Mouse (Mus musculus) forebrain, embryonic 10.5 days (tissue): ENCODE results near the gene Ckmt1. TPM values are rescaled to one million over a fixed set of nuclear protein-coding genes. Genes with fewer than 3 reads are reported as not detected.

Source experiments
- DNase-seq: peaks from one replicate; pipeline ENCODE4 v3.0.0-alpha.2; 2017; ENCODE audit warnings: low spot score; ENCODE audit errors: extremely low spot score
- H3K27ac ChIP-seq: fragments of 300-500 bp; sonication (generic); 2 replicates; pipeline ENCODE4 v1.5.1; 2016; ENCODE audit warnings: mild to moderate bottlenecking
- H3K27me3 ChIP-seq: fragments of 300-500 bp; sonication (generic); 2 replicates; pipeline ENCODE4 v1.6.1; 2016; ENCODE audit warnings: mild to moderate bottlenecking; ENCODE audit not compliant: poor library complexity, severe bottlenecking
- H3K36me3 ChIP-seq: fragments of 300-500 bp; sonication (generic); replicated peaks from 2 replicates; pipeline ENCODE4 v1.6.1; 2016; ENCODE audit warnings: mild to moderate bottlenecking, moderate library complexity
- H3K4me1 ChIP-seq: fragments of 300-500 bp; sonication (generic); 2 replicates; pipeline ENCODE4 v1.6.1; 2016
- H3K4me3 ChIP-seq: fragments of 300-500 bp; sonication (generic); 2 replicates; pipeline ENCODE4 v1.5.1; 2016; ENCODE audit warnings: mild to moderate bottlenecking, moderate library complexity
- H3K9me3 ChIP-seq: fragments of 300-500 bp; sonication (generic); 2 replicates; pipeline ENCODE4 v1.6.1; 2016; ENCODE audit warnings: mild to moderate bottlenecking, moderate library complexity
- WGBS: fragments of 180-500 bp; shearing (Covaris S2); methylation state at CpG from one replicate; pipeline ENCODE4 v1.1.7; 2016; 5-methylcytosine and 5-hydroxymethylcytosine counted together
- polyA plus RNA-seq: library from polyadenylated mRNA; unstranded; fragments of >200 nt; fragmentation: Nextera tagmentation; extraction: Ambion mirVana; gene quantifications from 2 replicates; pipeline ENCODE4 v1.2.1, GENCODE M21; 2016

Ckmt1 gene
- polyA plus RNA-seq, result 2.2 and 3.9 TPM in 2 replicates

DNA sequence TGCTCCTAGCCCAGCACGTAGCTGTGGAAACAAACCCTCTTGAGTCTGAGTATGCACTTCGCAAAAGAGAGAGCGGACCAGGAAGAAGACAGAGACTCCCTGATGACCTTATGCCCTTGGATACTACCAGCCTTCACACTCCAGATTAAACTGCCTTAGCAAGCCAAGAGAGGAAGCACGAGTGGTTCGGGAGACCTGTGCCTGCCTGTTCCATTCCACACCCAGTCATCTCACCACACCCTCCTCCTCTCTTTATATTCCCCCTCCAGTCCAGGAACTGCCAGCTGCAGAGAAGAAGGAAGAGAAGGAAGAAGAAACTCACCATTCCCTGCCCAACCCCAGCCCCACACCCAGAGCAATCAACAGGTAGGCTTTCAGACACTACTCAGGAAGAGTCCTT lies at the start of gene Ckmt1:
Gene Ckmt1 (plus strand): TSS at position 221 of the 400 bp plus-strand sequence.
- no peak for DNase-seq
- Histone ChIP-seq H3K4me1 (peaks cover 32% of the 10 kb centered on the region), H3K9me3 (no peaks in the 10 kb centered on the region), H3K27ac (0 out of 2 replicates have a peak within 1 kb of the TSS, but pooled peaks have one; percentile 41), H3K4me3 (peak within 1 kb of the TSS; percentile 49), H3K36me3 (no peaks in the 10 kb centered on the region), H3K27me3 (peaks cover 39% of the 10 kb centered on the region)
- WGBS, result 72% methylated on average over 5 of the region's 5 CpGs

DNA sequence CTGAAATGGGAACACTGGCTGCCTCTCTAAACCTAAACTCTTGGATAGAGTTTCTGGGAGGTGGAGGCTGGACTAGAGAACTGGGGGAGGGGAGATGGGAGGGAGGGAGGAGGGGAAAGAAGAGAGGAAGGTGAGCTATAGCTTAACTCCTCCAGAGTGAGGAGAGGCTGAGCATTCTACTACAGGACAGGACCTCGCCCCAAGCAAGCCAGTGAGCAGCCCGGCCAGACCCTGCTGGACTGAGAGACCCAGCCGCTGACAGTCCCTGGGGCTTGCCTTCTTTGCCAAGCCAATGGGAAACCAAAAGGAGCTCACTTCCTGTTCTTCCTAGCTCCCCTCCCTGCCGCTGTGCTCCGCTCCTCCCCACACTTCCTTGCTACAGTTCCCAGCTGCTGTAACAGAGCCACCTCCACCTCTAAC lies 48.5 kb upstream of the Ckmt1 start:
- Histone ChIP-seq H3K9me3 (no peaks in the 10 kb centered on the region), H3K4me3 (no peak overlapping the region), H3K36me3 (peaks cover 54% of the 10 kb centered on the region), H3K27me3 (peaks cover 6% of the 10 kb centered on the region; the same call in 1 of the 2 replicates), H3K27ac (no peak overlapping the region), H3K4me1 (peaks cover 27% of the 10 kb centered on the region)
- DNase-seq, result no peak
- 40% methylated on average over 5 of the region's 5 CpGs for WGBS

DNA sequence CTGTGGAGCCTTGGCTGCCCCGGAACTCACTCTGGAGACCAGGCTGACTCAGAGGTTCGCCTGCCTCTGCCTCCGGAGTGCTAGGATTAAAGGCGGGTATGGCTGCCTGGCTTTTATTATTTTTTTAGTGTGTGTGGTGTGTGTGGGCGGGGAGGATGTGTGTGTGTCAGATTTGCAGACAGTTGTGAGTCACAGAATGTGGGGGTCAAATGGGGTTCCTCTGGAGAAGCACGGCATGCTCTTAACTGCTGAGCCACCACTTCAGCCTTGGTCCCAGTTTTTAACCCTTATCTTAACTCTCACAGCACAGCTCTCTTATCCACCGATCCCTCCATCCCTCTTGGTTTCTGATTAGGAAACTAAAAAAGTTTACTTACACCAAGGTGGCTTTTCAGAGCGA lies 41.2 kb upstream of the Ckmt1 start:
- no peak for DNase-seq
- H3K27me3 ChIP-seq, result no peaks in the 10 kb centered on the region
- H3K27ac ChIP-seq, result no peak overlapping the region
- 83% methylated on average over 8 of the region's 8 CpGs for WGBS
- no peak overlapping the region for H3K4me3 ChIP-seq
- H3K4me1 ChIP-seq, result no peaks in the 10 kb centered on the region
- peaks cover 11% of the 10 kb centered on the region for H3K36me3 ChIP-seq
- no peaks in the 10 kb centered on the region for H3K9me3 ChIP-seq

DNA sequence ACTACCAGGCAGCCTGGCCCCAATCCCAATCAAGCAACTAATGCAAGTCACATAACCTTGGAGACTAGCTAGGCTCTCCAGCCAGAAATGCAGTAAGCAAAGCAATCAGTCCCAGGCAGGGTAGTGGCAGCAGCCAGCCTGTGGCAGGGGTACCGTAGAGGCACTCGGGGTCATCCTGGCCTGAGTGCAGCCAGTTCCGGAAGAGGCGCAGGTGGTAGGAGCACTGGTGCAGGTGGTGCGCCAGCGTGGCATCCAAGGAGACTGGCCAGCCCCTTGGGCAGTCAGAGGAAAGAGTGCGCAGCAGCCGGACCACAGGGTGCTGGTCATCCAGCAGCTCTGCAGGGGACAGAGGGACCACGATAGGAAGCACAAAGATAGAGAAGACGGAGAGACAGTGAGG lies 34.5 kb upstream of the Ckmt1 start:
- H3K9me3 ChIP-seq, result no peaks in the 10 kb centered on the region
- no peak overlapping the region for H3K27ac ChIP-seq
- no peak for DNase-seq
- peaks cover 14% of the 10 kb centered on the region for H3K36me3 ChIP-seq
- no peak overlapping the region for H3K4me3 ChIP-seq
- H3K27me3 ChIP-seq, result no peaks in the 10 kb centered on the region
- H3K4me1 ChIP-seq, result 0 out of 2 replicates have a peak, but pooled peaks cover 10% of the 10 kb centered on the region
- 95% methylated on average over 10 of the region's 10 CpGs for WGBS

DNA sequence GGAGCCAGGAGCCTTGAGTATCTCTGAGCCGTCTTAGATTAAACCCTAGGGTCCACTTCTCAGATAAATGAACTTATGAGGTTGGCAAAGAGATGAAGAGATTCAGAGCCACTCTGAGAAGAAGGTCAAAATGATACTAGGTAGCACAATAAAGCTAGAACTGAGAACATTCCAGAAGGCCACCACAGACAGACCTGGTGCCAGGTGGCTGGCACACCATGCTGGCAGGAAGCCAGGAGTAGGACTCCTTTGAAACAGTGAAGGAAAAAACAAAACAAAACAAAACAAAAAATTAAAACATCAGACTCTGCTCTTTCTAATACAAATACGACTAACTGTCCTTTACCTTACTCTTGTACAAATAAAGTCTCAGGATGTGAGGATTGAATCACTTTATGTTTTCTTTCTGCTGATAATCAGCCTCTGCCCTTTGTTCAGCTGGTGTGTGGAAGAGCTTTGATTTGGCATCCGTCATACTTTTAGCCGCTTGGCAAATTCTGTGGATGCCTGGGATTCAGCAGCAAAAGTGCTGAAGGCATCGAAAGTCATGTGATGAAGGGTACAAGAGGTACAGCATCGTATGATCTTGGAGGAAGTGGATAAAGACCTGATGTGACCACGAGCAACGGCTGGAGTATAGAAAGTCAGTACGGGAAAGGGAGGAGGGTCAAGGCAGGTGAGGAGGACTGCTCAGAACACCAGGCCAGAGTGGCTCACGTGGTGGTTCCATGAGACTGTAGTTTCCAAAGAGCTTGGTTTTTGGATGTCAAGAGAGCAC lies 33.6 kb upstream of the Ckmt1 start:
- Histone ChIP-seq H3K27ac (no peak overlapping the region), H3K4me1 (0 out of 2 replicates have a peak, but pooled peaks cover 10% of the 10 kb centered on the region), H3K36me3 (peaks cover 14% of the 10 kb centered on the region), H3K4me3 (no peak overlapping the region), H3K9me3 (no peaks in the 10 kb centered on the region), H3K27me3 (no peaks in the 10 kb centered on the region)
- WGBS, result 91% methylated on average over 10 of the region's 10 CpGs
- DNase-seq, result no peak

DNA sequence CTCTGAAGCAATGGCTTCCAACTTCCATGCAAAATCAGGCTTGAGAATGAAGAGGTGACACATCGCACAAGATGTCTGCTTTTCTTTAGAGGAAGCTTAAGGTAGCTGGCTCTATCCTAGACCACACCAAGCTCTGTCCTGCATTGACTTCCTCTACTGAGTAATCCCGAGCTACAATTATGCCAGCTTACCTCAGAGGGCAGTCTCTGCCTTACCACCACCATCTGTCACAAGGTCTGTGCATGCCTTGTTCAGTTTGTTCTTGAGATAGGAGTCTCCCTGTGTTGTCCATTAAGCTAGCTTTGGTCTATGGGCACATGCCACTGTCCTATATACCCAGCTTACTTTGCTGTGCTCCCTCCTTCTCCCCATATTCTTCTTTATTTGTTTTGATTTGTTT lies 28.0 kb upstream of the Ckmt1 start:
- DNase-seq, result no peak

DNA sequence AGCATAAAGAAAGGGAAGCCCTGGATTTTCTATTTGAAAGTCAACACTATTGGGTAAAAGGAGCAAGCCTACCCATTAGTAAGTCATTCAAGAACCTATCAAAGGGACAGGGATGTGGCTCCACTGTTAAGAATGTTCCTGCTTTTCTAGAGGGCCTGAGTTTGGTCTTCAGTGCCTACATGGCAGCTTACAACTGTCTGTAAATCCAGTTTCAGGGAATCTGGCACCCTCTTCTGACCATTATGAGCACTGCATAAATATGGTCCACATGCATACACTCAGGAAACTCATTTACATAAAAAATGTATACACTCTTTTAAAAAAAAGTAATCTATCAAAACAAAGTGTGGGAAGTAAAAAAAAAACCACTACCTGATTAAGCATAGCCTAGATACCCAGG lies 18.5 kb upstream of the Ckmt1 start:
- no peaks in the 10 kb centered on the region for H3K9me3 ChIP-seq
- no peak overlapping the region for H3K27ac ChIP-seq
- H3K27me3 ChIP-seq, result no peaks in the 10 kb centered on the region
- DNase-seq, result no peak
- H3K4me1 ChIP-seq, result no peaks in the 10 kb centered on the region
- no peak overlapping the region for H3K4me3 ChIP-seq
- H3K36me3 ChIP-seq, result peaks cover 9% of the 10 kb centered on the region; the same call in 1 of the 2 replicates

More for the DNA sequence above, 28.0 kb upstream of the Ckmt1 start:
- no peaks in the 10 kb centered on the region for H3K9me3 ChIP-seq
- H3K36me3 ChIP-seq, result peaks cover 3% of the 10 kb centered on the region; the same call in 1 of the 2 replicates
- WGBS, result 88% methylated on average over 2 of the region's 2 CpGs
- H3K27me3 ChIP-seq, result no peaks in the 10 kb centered on the region
- 0 out of 2 replicates have a peak, but pooled peaks cover 10% of the 10 kb centered on the region for H3K4me1 ChIP-seq
- H3K27ac ChIP-seq, result no peak overlapping the region
- H3K4me3 ChIP-seq, result no peak overlapping the region

DNA sequence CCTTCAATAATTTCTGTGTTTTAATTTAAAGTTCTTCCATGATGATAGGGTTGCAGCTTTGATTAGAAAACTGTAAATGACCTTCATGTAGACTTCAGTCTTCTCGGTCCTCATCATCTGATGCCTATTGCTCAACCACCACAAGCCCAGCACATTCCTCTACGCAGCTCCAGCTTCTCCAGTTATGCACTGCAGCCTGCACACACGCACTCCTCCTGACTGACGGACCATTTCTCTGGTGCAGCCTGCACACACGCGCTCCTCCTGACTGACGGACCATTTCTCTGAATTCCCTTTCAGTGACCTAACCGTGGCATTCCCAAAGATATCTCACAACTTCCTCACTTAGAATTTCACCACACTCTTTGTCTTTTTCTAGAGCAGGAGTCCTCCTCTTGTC lies 4.4 kb upstream of the Ckmt1 start:
- H3K27me3 ChIP-seq, result peaks cover 22% of the 10 kb centered on the region
- H3K4me1 ChIP-seq, result peaks cover 19% of the 10 kb centered on the region
- WGBS, result 83% methylated on average over 8 of the region's 8 CpGs
- 0 out of 2 replicates have a peak, but pooled peaks cover 3% of the 10 kb centered on the region for H3K36me3 ChIP-seq
- no peak for DNase-seq
- no peaks in the 10 kb centered on the region for H3K9me3 ChIP-seq
- H3K27ac ChIP-seq, result no peak overlapping the region
- no peak overlapping the region for H3K4me3 ChIP-seq

DNA sequence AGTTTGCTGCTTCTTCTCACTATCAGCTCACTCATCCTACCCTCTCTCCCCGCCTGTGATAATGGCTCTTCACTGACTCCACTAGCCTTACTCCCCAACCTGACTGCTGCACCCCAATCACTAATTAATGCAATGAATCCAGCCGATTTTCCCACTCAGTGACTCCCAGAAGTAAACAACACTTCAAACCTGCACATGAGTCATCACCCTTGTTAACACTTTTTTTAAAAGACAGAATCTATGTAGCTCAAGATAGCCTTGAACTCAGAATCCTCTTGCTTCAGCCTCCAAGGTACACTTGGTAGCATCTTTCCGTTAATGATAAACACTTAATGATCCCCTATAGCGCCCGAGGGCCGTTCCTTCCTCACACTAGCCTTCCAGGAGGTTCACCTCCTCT lies 3.1 kb upstream of the Ckmt1 start:
- Histone ChIP-seq H3K4me3 (peak overlapping the region; percentile 67), H3K9me3 (no peaks in the 10 kb centered on the region), H3K36me3 (0 out of 2 replicates have a peak, but pooled peaks cover 2% of the 10 kb centered on the region), H3K27ac (peak overlapping the region; percentile 93), H3K27me3 (peaks cover 34% of the 10 kb centered on the region), H3K4me1 (peaks cover 31% of the 10 kb centered on the region)
- no peak for DNase-seq
- 4% methylated on average over 6 of the region's 6 CpGs for WGBS

DNA sequence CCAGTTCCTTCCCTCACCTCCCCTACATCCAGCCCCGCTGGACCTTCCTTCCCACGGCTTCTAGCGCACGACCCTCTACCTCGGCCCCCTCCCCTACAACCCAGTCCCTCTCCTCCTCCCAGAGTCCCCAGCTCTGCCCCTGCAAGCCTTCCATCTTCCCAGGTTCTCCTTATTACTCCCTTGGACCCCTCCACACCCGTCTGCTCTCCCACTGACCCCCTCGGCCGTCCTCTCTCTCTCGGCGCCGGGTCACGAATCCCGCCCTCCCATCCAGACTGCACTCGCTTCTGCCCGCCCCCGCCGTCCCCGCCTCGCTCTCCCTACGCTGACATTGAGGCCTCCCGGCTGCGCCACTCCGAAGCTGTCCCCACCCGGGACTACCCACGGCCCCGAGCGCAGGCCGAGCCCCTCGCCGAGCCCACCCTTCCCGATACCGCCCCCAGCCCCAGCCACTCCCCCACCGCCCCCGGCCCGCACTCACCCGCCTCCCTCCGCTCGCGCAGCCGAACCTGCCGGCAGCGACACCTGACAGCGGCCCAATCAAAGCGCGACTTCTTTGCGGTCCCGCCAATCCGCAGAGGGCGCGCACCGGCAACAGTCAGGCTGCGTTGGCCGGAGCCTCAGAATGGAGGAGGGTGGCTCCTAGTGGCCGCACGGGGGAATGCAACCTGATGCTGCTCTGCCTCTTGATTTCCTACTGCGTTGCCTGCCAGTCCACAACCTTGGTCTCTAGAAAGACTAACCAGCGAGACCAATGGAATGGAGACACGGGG lies 2.5 kb upstream of the Ckmt1 start, which contains the start of gene Ppip5k1:
Gene Ppip5k1 (minus strand): TSS at position 577 of the 773 bp plus-strand sequence.
- Histone ChIP-seq H3K27ac (peak within 1 kb of the TSS; percentile 93), H3K9me3 (no peaks in the 10 kb centered on the region), H3K27me3 (peaks cover 39% of the 10 kb centered on the region), H3K4me3 (peak within 1 kb of the TSS; percentile 67), H3K4me1 (peaks cover 32% of the 10 kb centered on the region), H3K36me3 (no peaks in the 10 kb centered on the region)
- DNase-seq, result peak; percentile 98
- under 1% methylated on average over 58 of the region's 58 CpGs for WGBS

DNA sequence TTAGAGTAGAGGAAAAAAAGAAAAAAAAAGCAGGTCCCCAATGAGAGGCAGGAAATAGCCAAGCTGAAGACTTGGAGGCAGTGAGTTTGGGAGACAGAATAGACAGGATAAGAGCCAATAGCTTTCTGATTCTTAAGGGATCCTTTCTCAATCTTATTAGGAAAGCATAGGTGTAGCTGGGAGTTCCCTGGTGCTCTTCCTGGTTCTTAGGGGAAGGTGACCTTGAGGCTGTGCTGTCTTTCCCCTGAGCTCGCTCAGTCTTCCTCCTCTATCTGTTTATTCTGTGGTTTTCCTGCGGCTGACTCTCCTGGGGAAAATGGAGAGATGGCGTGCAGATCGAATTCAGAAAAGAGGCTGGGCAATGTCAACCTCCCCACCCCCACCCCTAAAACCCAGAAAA lies 447 bp downstream of the Ckmt1 start:
- WGBS, result 6% methylated on average over 4 of the region's 4 CpGs
- Histone ChIP-seq H3K4me3 (peak overlapping the region; percentile 49), H3K4me1 (peaks cover 32% of the 10 kb centered on the region), H3K9me3 (no peaks in the 10 kb centered on the region), H3K27ac (no peak overlapping the region), H3K27me3 (peaks cover 39% of the 10 kb centered on the region), H3K36me3 (no peaks in the 10 kb centered on the region)
- no peak for DNase-seq

DNA sequence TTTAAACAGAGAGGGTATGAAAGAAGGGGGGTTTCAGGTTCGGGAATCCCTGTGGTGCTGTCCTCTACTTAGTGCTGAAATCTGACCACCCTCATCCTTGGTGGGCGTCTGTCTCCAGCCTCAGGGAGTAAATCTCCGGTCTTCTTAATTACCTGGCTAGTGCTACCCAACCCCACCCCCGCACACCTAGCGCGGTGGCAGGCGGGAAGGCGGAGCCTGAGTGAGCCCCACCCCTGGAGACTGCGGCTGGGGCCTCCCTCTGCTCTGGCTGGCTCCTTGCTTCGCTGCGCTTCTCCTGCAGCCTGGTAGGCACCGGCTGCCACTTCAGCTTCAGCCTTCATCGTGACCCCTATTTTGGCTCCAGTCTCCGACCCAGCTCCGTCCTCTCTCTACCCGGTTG lies 867 bp downstream of the Ckmt1 start:
- no peaks in the 10 kb centered on the region for H3K36me3 ChIP-seq
- H3K27me3 ChIP-seq, result peaks cover 39% of the 10 kb centered on the region
- WGBS, result under 1% methylated on average over 16 of the region's 16 CpGs
- H3K4me3 ChIP-seq, result peak overlapping the region; percentile 49
- DNase-seq, result peak; percentile 50
- H3K4me1 ChIP-seq, result peaks cover 32% of the 10 kb centered on the region
- H3K27ac ChIP-seq, result peak overlapping the region; percentile 41; the same call in 1 of the 2 replicates
- no peaks in the 10 kb centered on the region for H3K9me3 ChIP-seq

DNA sequence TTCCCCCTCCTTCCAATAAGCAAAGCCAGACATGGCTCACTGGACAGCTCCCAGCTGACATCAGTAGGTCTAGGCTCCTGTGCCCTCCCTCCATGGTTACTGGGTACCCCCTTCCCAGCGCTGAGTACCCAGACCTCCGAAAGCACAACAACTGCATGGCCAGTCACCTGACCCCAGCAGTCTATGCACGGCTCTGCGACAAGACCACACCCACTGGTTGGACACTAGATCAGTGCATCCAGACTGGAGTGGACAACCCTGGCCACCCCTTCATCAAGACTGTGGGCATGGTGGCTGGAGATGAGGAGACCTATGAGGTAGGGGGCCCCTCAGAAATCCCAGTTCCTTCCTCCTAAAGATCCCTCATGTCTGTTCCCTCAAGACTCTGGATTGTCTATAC lies 1.9 kb downstream of the Ckmt1 start:
- no peaks in the 10 kb centered on the region for H3K9me3 ChIP-seq
- no peak for DNase-seq
- 44% methylated on average over 4 of the region's 4 CpGs for WGBS

More for the DNA sequence above, 1.9 kb downstream of the Ckmt1 start:
- no peaks in the 10 kb centered on the region for H3K36me3 ChIP-seq
- peaks cover 26% of the 10 kb centered on the region for H3K4me1 ChIP-seq
- H3K27me3 ChIP-seq, result peaks cover 39% of the 10 kb centered on the region
- no peak overlapping the region for H3K27ac ChIP-seq
- H3K4me3 ChIP-seq, result no peak overlapping the region
